Mouse (Mus musculus): ENCODE data around the gene Rela. TPM values are rescaled to one million over a fixed set of nuclear protein-coding genes. Genes with fewer than 3 reads are reported as not detected.

The Rela gene
- 30.6 and 37.7 TPM in 2 replicates for polyA plus RNA-seq (2015; fragmentation: Nextera tagmentation; extraction: Ambion mirVana)

GRCm38 (mm10) chr19:5637069-5638047 lies at the start of gene Rela:
TSS of gene Rela (plus strand) at chr19:5637483.
- WGBS: under 1% methylated on average over 98 of the region's 109 CpGs
- Histone ChIP-seq H3K27me3 (ENCODE audit: control insufficient read depth, insufficient read depth, low read depth, low read length) (no peaks in the 10 kb centered on the region), H3K9ac (ENCODE audit: low read depth, low read length) (peak within 1 kb of the TSS; percentile 93), H3K4me1 (ENCODE audit: control insufficient read depth, insufficient read depth, low read length) (peaks cover 19% of the 10 kb centered on the region), H3K36me3 (ENCODE audit: control insufficient read depth, insufficient read depth, low read length) (peaks cover 28% of the 10 kb centered on the region), H3K4me3 (ENCODE audit: low read depth, low read length) (peak within 1 kb of the TSS; percentile 68), H3K9me3 (replicated peaks; ENCODE audit: control insufficient read depth, low read length, poor library complexity, severe bottlenecking) (no peaks in the 10 kb centered on the region), H3K27ac (ENCODE audit: low read length) (peak within 1 kb of the TSS; percentile 92), H3K4me2 (ENCODE audit: low read length) (peak within 1 kb of the TSS; percentile 95)
- ATAC-seq: peak; percentile 89

- no peaks in the 10 kb centered on the region for H3K9me3 ChIP-seq (replicated peaks; ENCODE audit: control insufficient read depth, low read length, poor library complexity, severe bottlenecking)
- no peaks in the 10 kb centered on the region for H3K27me3 ChIP-seq (ENCODE audit: control insufficient read depth, insufficient read depth, low read depth, low read length)
- H3K4me2 ChIP-seq (ENCODE audit: low read length): no peak overlapping the region
- no peak overlapping the region for H3K9ac ChIP-seq (ENCODE audit: low read depth, low read length)
- no peak for ATAC-seq
- no peak overlapping the region for H3K4me3 ChIP-seq (ENCODE audit: low read depth, low read length)
- 81% methylated on average over 9 of the region's 9 CpGs for WGBS
- H3K27ac ChIP-seq (ENCODE audit: low read length): no peak overlapping the region
- H3K4me1 ChIP-seq (ENCODE audit: control insufficient read depth, insufficient read depth, low read length): no peaks in the 10 kb centered on the region
- H3K36me3 ChIP-seq (ENCODE audit: control insufficient read depth, insufficient read depth, low read length): no peaks in the 10 kb centered on the region
Observed at GRCm38 (mm10) chr19:5589159-5589558, 48.1 kb upstream of the Rela start.

- ATAC-seq: no peak
- WGBS: 90% methylated on average over 6 of the region's 6 CpGs
- no peak overlapping the region for H3K4me2 ChIP-seq (ENCODE audit: low read length)
Observed at GRCm38 (mm10) chr19:5591888-5592287, 45.4 kb upstream of the Rela start.

GRCm38 (mm10) chr19:5599224-5599623 lies 38.1 kb upstream of the Rela start:
- Histone ChIP-seq H3K4me2 (ENCODE audit: low read length) (no peak overlapping the region), H3K27me3 (ENCODE audit: control insufficient read depth, insufficient read depth, low read depth, low read length) (no peaks in the 10 kb centered on the region), H3K4me3 (ENCODE audit: low read depth, low read length) (no peak overlapping the region), H3K36me3 (ENCODE audit: control insufficient read depth, insufficient read depth, low read length) (peaks cover 13% of the 10 kb centered on the region), H3K27ac (ENCODE audit: low read length) (no peak overlapping the region), H3K9me3 (replicated peaks; ENCODE audit: control insufficient read depth, low read length, poor library complexity, severe bottlenecking) (no peaks in the 10 kb centered on the region), H3K4me1 (ENCODE audit: control insufficient read depth, insufficient read depth, low read length) (peaks cover 18% of the 10 kb centered on the region), H3K9ac (ENCODE audit: low read depth, low read length) (no peak overlapping the region)
- 88% methylated on average over 4 of the region's 4 CpGs for WGBS
- ATAC-seq: no peak

More at GRCm38 (mm10) chr19:5591888-5592287, 45.4 kb upstream of the Rela start:
- no peaks in the 10 kb centered on the region for H3K27me3 ChIP-seq (ENCODE audit: control insufficient read depth, insufficient read depth, low read depth, low read length)
- no peaks in the 10 kb centered on the region for H3K4me1 ChIP-seq (ENCODE audit: control insufficient read depth, insufficient read depth, low read length)
- H3K27ac ChIP-seq (ENCODE audit: low read length): no peak overlapping the region
- no peaks in the 10 kb centered on the region for H3K36me3 ChIP-seq (ENCODE audit: control insufficient read depth, insufficient read depth, low read length)
- H3K9ac ChIP-seq (ENCODE audit: low read depth, low read length): no peak overlapping the region
- H3K9me3 ChIP-seq (replicated peaks; ENCODE audit: control insufficient read depth, low read length, poor library complexity, severe bottlenecking): no peaks in the 10 kb centered on the region
- H3K4me3 ChIP-seq (ENCODE audit: low read depth, low read length): no peak overlapping the region

- no peaks in the 10 kb centered on the region for H3K27me3 ChIP-seq (ENCODE audit: control insufficient read depth, insufficient read depth, low read depth, low read length)
- peak within 1 kb of the TSS; percentile 83 for H3K4me3 ChIP-seq (ENCODE audit: low read depth, low read length)
- H3K4me1 ChIP-seq (ENCODE audit: control insufficient read depth, insufficient read depth, low read length): peaks cover 18% of the 10 kb centered on the region
- peak within 1 kb of the TSS; percentile 95 for H3K9ac ChIP-seq (ENCODE audit: low read depth, low read length)
- H3K36me3 ChIP-seq (ENCODE audit: control insufficient read depth, insufficient read depth, low read length): peaks cover 31% of the 10 kb centered on the region
- peak within 1 kb of the TSS; percentile 92 for H3K4me2 ChIP-seq (ENCODE audit: low read length)
- peak within 1 kb of the TSS; percentile 86 for H3K27ac ChIP-seq (ENCODE audit: low read length)
- WGBS: under 1% methylated on average over 63 of the region's 64 CpGs
- ATAC-seq: peak; percentile 93
- H3K9me3 ChIP-seq (replicated peaks; ENCODE audit: control insufficient read depth, low read length, poor library complexity, severe bottlenecking): no peaks in the 10 kb centered on the region
Observed at GRCm38 (mm10) chr19:5601752-5602541, 35.3 kb upstream of the Rela start, which contains the start of gene Rnaseh2c. TSS of gene Rnaseh2c (plus strand) at chr19:5601873.

- Histone ChIP-seq H3K27ac (ENCODE audit: low read length) (no peak overlapping the region), H3K27me3 (ENCODE audit: control insufficient read depth, insufficient read depth, low read depth, low read length) (no peaks in the 10 kb centered on the region), H3K9me3 (replicated peaks; ENCODE audit: control insufficient read depth, low read length, poor library complexity, severe bottlenecking) (no peaks in the 10 kb centered on the region), H3K4me2 (ENCODE audit: low read length) (no peak overlapping the region), H3K4me3 (ENCODE audit: low read depth, low read length) (no peak overlapping the region), H3K4me1 (ENCODE audit: control insufficient read depth, insufficient read depth, low read length) (peaks cover 25% of the 10 kb centered on the region), H3K36me3 (ENCODE audit: control insufficient read depth, insufficient read depth, low read length) (peaks cover 43% of the 10 kb centered on the region), H3K9ac (ENCODE audit: low read depth, low read length) (no peak overlapping the region)
- WGBS: 92% methylated on average over 7 of the region's 7 CpGs
- ATAC-seq: no peak
Observed at GRCm38 (mm10) chr19:5603664-5604063, 33.6 kb upstream of the Rela start.

- Histone ChIP-seq H3K4me1 (ENCODE audit: control insufficient read depth, insufficient read depth, low read length) (peaks cover 31% of the 10 kb centered on the region), H3K27me3 (ENCODE audit: control insufficient read depth, insufficient read depth, low read depth, low read length) (no peaks in the 10 kb centered on the region), H3K4me2 (ENCODE audit: low read length) (no peak overlapping the region), H3K4me3 (ENCODE audit: low read depth, low read length) (no peak overlapping the region), H3K9me3 (replicated peaks; ENCODE audit: control insufficient read depth, low read length, poor library complexity, severe bottlenecking) (no peaks in the 10 kb centered on the region), H3K36me3 (ENCODE audit: control insufficient read depth, insufficient read depth, low read length) (peaks cover 44% of the 10 kb centered on the region), H3K27ac (ENCODE audit: low read length) (no peak overlapping the region), H3K9ac (ENCODE audit: low read depth, low read length) (no peak overlapping the region)
- no peak for ATAC-seq
- 97% methylated on average over 7 of the region's 7 CpGs for WGBS
Observed at GRCm38 (mm10) chr19:5605126-5605525, 32.2 kb upstream of the Rela start.

GRCm38 (mm10) chr19:5606196-5606595 lies 31.1 kb upstream of the Rela start:
- WGBS: 83% methylated on average over 8 of the region's 8 CpGs
- H3K9me3 ChIP-seq (replicated peaks; ENCODE audit: control insufficient read depth, low read length, poor library complexity, severe bottlenecking): no peaks in the 10 kb centered on the region
- peaks cover 44% of the 10 kb centered on the region for H3K36me3 ChIP-seq (ENCODE audit: control insufficient read depth, insufficient read depth, low read length)
- no peak overlapping the region for H3K9ac ChIP-seq (ENCODE audit: low read depth, low read length)
- ATAC-seq: no peak
- H3K27ac ChIP-seq (ENCODE audit: low read length): no peak overlapping the region
- H3K4me3 ChIP-seq (ENCODE audit: low read depth, low read length): no peak overlapping the region
- no peaks in the 10 kb centered on the region for H3K27me3 ChIP-seq (ENCODE audit: control insufficient read depth, insufficient read depth, low read depth, low read length)
- H3K4me2 ChIP-seq (ENCODE audit: low read length): no peak overlapping the region
- H3K4me1 ChIP-seq (ENCODE audit: control insufficient read depth, insufficient read depth, low read length): peaks cover 39% of the 10 kb centered on the region

Data from midbrain, embryonic 16.5 days (tissue).